Mouse (Mus musculus) heart, embryonic 10.5 days (tissue): ENCODE measurements around the gene Nicn1. TPM values are rescaled to one million over a fixed set of nuclear protein-coding genes. Genes with fewer than 3 reads are reported as not detected.

Experiments
- DNase-seq: peaks from one replicate; pipeline ENCODE4 v3.0.0-alpha.2; 2017; ENCODE audit warnings: low spot score
- H3K27ac ChIP-seq: fragments of 300-500 bp; sonication (generic); 2 replicates; pipeline ENCODE4 v1.5.1; 2016; ENCODE audit warnings: mild to moderate bottlenecking
- H3K27me3 ChIP-seq: fragments of 300-500 bp; sonication (generic); 2 replicates; pipeline ENCODE4 v1.6.1; 2016; ENCODE audit warnings: mild to moderate bottlenecking; ENCODE audit not compliant: poor library complexity, insufficient read depth, severe bottlenecking
- H3K36me3 ChIP-seq: fragments of 300-500 bp; sonication (generic); 2 replicates; pipeline ENCODE4 v1.6.1; 2016; ENCODE audit warnings: mild to moderate bottlenecking, moderate library complexity
- H3K4me1 ChIP-seq: fragments of 300-500 bp; sonication (generic); 2 replicates; pipeline ENCODE4 v1.6.1; 2016; ENCODE audit warnings: mild to moderate bottlenecking
- H3K4me3 ChIP-seq: fragments of 300-500 bp; sonication (generic); 2 replicates; pipeline ENCODE4 v1.5.1; 2016; ENCODE audit warnings: mild to moderate bottlenecking, moderate library complexity
- H3K9me3 ChIP-seq: fragments of 300-500 bp; sonication (generic); 2 replicates; pipeline ENCODE4 v1.6.1; 2016; ENCODE audit warnings: mild to moderate bottlenecking, moderate library complexity
- WGBS: fragments of 180-500 bp; shearing (Covaris S2); methylation state at CpG from one replicate; pipeline ENCODE4 v1.1.7; 2016; 5-methylcytosine and 5-hydroxymethylcytosine counted together
- polyA plus RNA-seq: library from polyadenylated mRNA; unstranded; fragments of >200 nt; fragmentation: Nextera tagmentation; extraction: Ambion mirVana; gene quantifications from 2 replicates; pipeline ENCODE4 v1.2.1, GENCODE M21; 2016

The Nicn1 gene
- polyA plus RNA-seq, 1 experiment from 2014 or later, result 21.4 TPM

DNA sequence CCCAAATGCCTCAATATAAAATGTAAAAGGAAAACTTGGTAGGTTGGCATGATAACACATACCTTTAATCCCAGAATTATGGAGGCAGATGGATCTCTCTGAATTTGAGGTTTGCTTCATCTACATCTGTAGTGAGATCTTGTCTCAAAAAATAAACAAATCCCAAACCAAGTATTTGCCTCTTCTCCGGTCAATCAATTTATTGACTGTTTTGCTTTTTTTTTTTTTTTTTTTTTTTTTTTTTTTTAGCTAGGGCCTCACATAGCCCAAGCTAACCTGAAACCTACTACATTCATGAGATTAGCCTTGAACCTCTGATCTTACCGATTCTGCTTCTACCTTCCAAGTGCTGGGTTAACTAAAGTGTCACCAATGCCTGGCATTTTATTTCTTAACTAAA lies 882 bp upstream of the Nicn1 start:
- peaks cover 5% of the 10 kb centered on the region for H3K4me1 ChIP-seq
- no peaks in the 10 kb centered on the region for H3K27me3 ChIP-seq
- H3K27ac ChIP-seq, result peak overlapping the region; percentile 86; the same call in 1 of the 2 replicates
- H3K4me3 ChIP-seq, result peak overlapping the region; percentile 72; the same call in 1 of the 2 replicates
- peaks cover 8% of the 10 kb centered on the region; the same call in 1 of the 2 replicates for H3K36me3 ChIP-seq
- WGBS, result 53% methylated on average over 2 of the region's 2 CpGs
- no peak for DNase-seq
- H3K9me3 ChIP-seq, result no peaks in the 10 kb centered on the region

- no peaks in the 10 kb centered on the region for H3K9me3 ChIP-seq
- H3K27ac ChIP-seq, result peak overlapping the region; percentile 86
- H3K27me3 ChIP-seq, result no peaks in the 10 kb centered on the region
- peaks cover 6% of the 10 kb centered on the region for H3K4me1 ChIP-seq
- peaks cover 17% of the 10 kb centered on the region; the same call in 1 of the 2 replicates for H3K36me3 ChIP-seq
- peak overlapping the region; percentile 72 for H3K4me3 ChIP-seq
- DNase-seq, result no peak
- 43% methylated on average over 6 of the region's 6 CpGs for WGBS
These were observed 544 bp downstream of the Nicn1 start for GRCm38 (mm10) chr9:108290773-108291172.

DNA sequence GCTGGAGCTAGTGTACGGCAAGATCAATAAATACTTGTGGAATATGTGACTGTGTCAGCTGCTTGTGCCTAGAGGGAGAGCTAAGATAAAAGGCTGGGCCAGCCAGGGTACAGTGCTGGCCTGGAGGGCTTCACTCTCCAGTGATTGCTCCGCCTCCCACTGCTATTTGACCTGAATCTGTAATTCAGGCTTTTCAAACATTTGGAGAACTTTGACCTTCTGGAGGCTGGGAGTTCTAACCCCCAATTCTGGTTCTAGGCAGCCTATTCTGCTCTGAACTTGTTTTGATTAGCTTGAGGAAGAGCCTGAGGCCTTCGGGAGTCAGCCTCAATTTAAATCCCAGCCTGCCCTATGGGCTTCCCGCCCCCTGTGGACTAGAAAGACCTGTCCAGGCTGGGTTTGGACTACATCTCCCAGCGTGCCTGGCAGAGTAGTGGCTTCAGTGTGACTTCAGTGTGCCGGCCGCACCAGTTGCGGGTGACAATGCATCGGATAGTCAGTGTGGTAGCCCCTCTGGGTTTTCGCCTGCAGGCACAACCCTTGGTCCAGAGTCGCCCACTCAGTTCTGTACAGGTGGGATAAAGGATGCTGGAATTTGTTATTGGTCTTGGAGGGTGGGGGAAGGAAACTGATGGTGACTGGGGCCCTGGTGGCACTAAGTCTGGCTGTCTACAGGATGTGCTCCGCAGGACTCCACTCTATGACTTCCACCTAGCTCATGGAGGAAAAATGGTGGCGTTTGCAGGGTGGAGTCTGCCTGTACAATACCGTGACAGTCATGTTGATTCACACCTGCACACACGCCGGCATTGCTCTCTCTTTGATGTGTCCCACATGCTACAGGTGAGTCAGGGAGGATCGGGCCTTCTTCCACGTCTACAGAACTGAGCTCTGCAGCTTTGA lies 6.5 kb downstream of the Nicn1 start, which contains the start of gene Amt:
Gene Amt, plus strand, starts transcription at position 401 of the 903 bp plus-strand sequence.
- peak within 1 kb of the TSS; percentile 57 for H3K4me3 ChIP-seq
- H3K27ac ChIP-seq, result peak within 1 kb of the TSS; percentile 82
- H3K9me3 ChIP-seq, result no peaks in the 10 kb centered on the region
- DNase-seq, result peak; percentile 80
- 24% methylated on average over 18 of the region's 18 CpGs for WGBS
- H3K4me1 ChIP-seq, result peaks cover 22% of the 10 kb centered on the region
- H3K27me3 ChIP-seq, result no peaks in the 10 kb centered on the region
- peaks cover 35% of the 10 kb centered on the region for H3K36me3 ChIP-seq

DNA sequence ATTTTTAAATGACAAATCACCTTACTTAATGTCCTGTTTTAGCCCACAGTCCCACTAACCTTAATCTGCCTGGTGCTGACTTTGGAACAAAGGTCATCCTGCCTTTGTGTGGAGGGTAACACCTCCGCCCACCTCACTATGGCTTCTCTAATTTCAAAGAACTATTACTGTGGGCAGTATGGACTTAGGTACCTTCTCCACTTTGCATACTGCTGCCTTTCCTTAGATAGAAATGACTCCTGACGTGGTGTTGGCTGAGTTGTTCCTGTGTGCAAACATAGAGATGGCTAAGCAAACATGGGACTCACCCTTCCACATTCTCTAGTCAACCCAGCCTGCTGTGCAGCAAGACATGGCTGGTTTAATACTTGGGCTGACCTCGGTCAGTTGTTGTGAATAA lies 11.6 kb downstream of the Nicn1 start:
- no peak overlapping the region for H3K27ac ChIP-seq
- no peaks in the 10 kb centered on the region for H3K9me3 ChIP-seq
- WGBS, result 80% methylated on average over 3 of the region's 3 CpGs
- no peak overlapping the region for H3K4me3 ChIP-seq
- peaks cover 22% of the 10 kb centered on the region for H3K4me1 ChIP-seq
- no peak for DNase-seq
- no peaks in the 10 kb centered on the region for H3K27me3 ChIP-seq
- H3K36me3 ChIP-seq, result peaks cover 44% of the 10 kb centered on the region

- Histone ChIP-seq H3K4me3 (peak overlapping the region; percentile 84), H3K27ac (peak overlapping the region; percentile 98), H3K9me3 (no peaks in the 10 kb centered on the region), H3K36me3 (peaks cover 39% of the 10 kb centered on the region), H3K4me1 (peaks cover 21% of the 10 kb centered on the region), H3K27me3 (no peaks in the 10 kb centered on the region)
- no peak for DNase-seq
- WGBS, result 38% methylated on average over 4 of the region's 4 CpGs
These were observed 14.5 kb downstream of the Nicn1 start for GRCm38 (mm10) chr9:108304716-108305115.

GRCm38 (mm10) chr9:108305170-108305569 lies 14.9 kb downstream of the Nicn1 start:
- H3K4me3 ChIP-seq, result peak overlapping the region; percentile 84
- peaks cover 23% of the 10 kb centered on the region for H3K4me1 ChIP-seq
- no peak for DNase-seq
- 0% methylated on average over 1 of the region's 1 CpGs for WGBS
- peaks cover 38% of the 10 kb centered on the region for H3K36me3 ChIP-seq
- no peaks in the 10 kb centered on the region for H3K9me3 ChIP-seq
- no peaks in the 10 kb centered on the region for H3K27me3 ChIP-seq
- peak overlapping the region; percentile 98 for H3K27ac ChIP-seq

GRCm38 (mm10) chr9:108305629-108306520 lies 15.6 kb downstream of the Nicn1 start, which contains the start of the genes Rhoa and Tcta:
Gene Rhoa, plus strand, starts transcription at chr9:108306129.
Gene Tcta, minus strand, starts transcription at chr9:108306160.
- peak; percentile 100 for DNase-seq
- no peaks in the 10 kb centered on the region for H3K27me3 ChIP-seq
- WGBS, result under 1% methylated on average over 81 of the region's 81 CpGs
- H3K36me3 ChIP-seq, result peaks cover 32% of the 10 kb centered on the region
- peak within 1 kb of the TSS; percentile 98 for H3K27ac ChIP-seq
- no peaks in the 10 kb centered on the region for H3K9me3 ChIP-seq
- peak within 1 kb of the TSS; percentile 84 for H3K4me3 ChIP-seq
- peaks cover 23% of the 10 kb centered on the region for H3K4me1 ChIP-seq

- Histone ChIP-seq H3K27ac (peak overlapping the region; percentile 98), H3K36me3 (peaks cover 26% of the 10 kb centered on the region), H3K4me1 (peaks cover 23% of the 10 kb centered on the region), H3K9me3 (no peaks in the 10 kb centered on the region), H3K4me3 (peak overlapping the region; percentile 84), H3K27me3 (no peaks in the 10 kb centered on the region)
- under 1% methylated on average over 51 of the region's 51 CpGs for WGBS
- DNase-seq, result peak; percentile 90
These were observed 16.3 kb downstream of the Nicn1 start for GRCm38 (mm10) chr9:108306571-108306980.

GRCm38 (mm10) chr9:108307021-108307807 lies 17.0 kb downstream of the Nicn1 start:
- H3K4me1 ChIP-seq, result peaks cover 23% of the 10 kb centered on the region
- WGBS, result 14% methylated on average over 12 of the region's 12 CpGs
- H3K27ac ChIP-seq, result peak overlapping the region; percentile 98
- no peak for DNase-seq
- no peaks in the 10 kb centered on the region for H3K9me3 ChIP-seq
- peaks cover 25% of the 10 kb centered on the region for H3K36me3 ChIP-seq
- H3K27me3 ChIP-seq, result no peaks in the 10 kb centered on the region
- H3K4me3 ChIP-seq, result peak overlapping the region; percentile 84

GRCm38 (mm10) chr9:108308141-108308540 lies 17.9 kb downstream of the Nicn1 start:
- no peaks in the 10 kb centered on the region for H3K9me3 ChIP-seq
- no peaks in the 10 kb centered on the region for H3K27me3 ChIP-seq
- peaks cover 23% of the 10 kb centered on the region for H3K4me1 ChIP-seq
- H3K27ac ChIP-seq, result peak overlapping the region; percentile 36; the same call in 1 of the 2 replicates
- 26% methylated on average over 2 of the region's 2 CpGs for WGBS
- DNase-seq, result no peak
- H3K4me3 ChIP-seq, result peak overlapping the region; percentile 84
- H3K36me3 ChIP-seq, result peaks cover 17% of the 10 kb centered on the region

GRCm38 (mm10) chr9:108317572-108317971 lies 27.3 kb downstream of the Nicn1 start:
- WGBS, result 94% methylated on average over 3 of the region's 3 CpGs
- H3K4me3 ChIP-seq, result no peak overlapping the region
- no peaks in the 10 kb centered on the region for H3K4me1 ChIP-seq
- no peaks in the 10 kb centered on the region for H3K9me3 ChIP-seq
- DNase-seq, result no peak
- no peak overlapping the region for H3K27ac ChIP-seq
- H3K36me3 ChIP-seq, result peaks cover 51% of the 10 kb centered on the region
- no peaks in the 10 kb centered on the region for H3K27me3 ChIP-seq

DNA sequence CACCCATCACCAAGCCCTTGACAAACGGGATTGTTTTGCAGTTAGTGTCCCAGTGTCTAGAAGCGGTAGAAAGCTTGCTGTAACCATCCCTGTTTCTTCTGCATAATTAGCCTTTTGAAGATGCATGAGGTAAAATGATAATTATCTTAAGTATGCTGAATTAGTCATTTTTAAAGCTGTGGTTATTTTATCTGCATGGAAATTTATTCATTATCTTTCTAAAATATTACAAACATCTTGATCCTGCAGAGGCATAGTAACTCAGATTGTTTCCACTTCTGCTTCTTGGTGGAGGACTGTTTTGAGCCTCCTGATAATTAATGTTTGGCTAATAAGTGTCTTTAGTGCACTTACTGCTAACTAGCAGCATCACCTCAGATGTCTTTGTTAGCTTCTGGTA lies 28.2 kb downstream of the Nicn1 start:
- DNase-seq, result no peak
- H3K4me3 ChIP-seq, result no peak overlapping the region
- no peaks in the 10 kb centered on the region for H3K4me1 ChIP-seq
- WGBS, result 90% methylated on average over 2 of the region's 2 CpGs
- no peak overlapping the region for H3K27ac ChIP-seq
- peaks cover 51% of the 10 kb centered on the region for H3K36me3 ChIP-seq
- H3K27me3 ChIP-seq, result no peaks in the 10 kb centered on the region
- no peaks in the 10 kb centered on the region for H3K9me3 ChIP-seq
